Mouse (Mus musculus) heart, adult 8-10 months (tissue): ENCODE results near the gene Fblim1. TPM values are rescaled to one million over a fixed set of nuclear protein-coding genes. Genes with fewer than 3 reads are reported as not detected.
A peak's percentile ranks its signal among the peaks of the same experiment; 100 is the strongest.

ENCODE experiments used
- DNase-seq: peaks from one replicate; pipeline ENCODE4 v3.0.0; 2022; ENCODE audit warnings: low spot score
- total RNA-seq, 4 experiments: library from RNA; stranded (reverse); gene quantifications; 2 replicates each; pipeline ENCODE4 v1.2.4; 2022

Gene Fblim1
- total RNA-seq: 100 to 1,000 TPM; 221 to 281 (median 251) TPM

DNA sequence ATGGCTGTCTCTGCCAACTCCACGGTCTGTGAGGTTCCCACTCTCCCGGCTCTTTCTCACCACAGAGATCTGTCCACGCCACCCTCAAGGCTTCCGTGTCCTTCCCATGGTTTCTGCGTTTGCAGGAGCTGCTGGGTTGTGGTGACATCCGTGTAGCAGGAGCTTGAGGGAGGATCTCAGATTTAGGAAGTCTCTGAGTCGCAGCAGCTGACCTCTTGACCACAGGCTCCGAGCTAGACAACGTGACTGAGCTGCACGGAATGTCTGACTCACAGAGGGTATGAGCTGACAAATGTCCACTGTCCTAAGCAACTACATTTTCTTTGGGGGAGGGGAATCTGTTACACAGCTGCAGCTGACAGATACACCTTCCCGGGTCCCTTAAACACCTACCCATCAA lies at the start of gene Fblim1:
TSS of gene Fblim1 (minus strand) at position 236 of the 400 bp plus-strand sequence.
- DNase-seq: peak; percentile 68

DNA sequence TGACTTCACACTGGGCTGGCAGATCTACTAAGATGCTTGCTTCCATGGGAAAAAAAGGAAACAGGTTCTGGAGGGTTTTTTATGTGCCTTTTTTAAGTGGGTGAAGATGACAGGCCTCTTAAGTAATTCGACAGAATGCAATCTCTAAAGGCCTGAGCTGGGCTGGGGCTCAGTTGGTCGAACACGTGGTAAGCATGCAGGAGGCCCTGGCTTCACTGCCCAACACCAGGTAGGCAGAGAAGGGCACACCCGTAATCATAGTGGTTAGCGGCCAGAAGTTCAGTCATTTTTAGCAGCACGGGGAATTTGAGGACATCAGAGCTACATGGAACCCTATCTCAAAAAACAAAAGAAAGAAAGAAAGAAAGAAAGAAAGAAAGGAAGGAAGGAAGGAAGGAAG lies 48.6 kb upstream of the Fblim1 start:
- no peak for DNase-seq

DNA sequence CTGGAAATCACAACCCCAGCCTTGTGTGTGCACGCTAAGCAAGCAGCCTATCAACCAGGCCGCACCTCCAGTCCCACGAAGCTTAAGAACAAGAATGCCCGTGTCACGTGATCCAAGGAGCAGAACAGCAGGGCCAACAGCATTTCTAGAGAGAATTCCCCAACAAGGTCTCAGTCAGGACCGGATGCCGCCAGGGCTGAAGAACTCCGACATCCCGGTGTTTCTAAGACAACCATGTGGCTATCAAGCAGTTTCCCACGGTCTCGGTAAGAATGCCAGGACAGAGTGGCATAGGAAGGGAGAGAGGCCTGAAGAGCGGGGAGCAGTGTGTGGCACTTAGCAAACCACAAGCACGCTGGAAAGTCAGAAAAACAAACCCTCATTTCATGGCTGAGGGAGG lies 47.9 kb upstream of the Fblim1 start:
- DNase-seq: no peak

- DNase-seq: no peak
These were observed 47.1 kb upstream of the Fblim1 start for GRCm38 (mm10) chr4:141653044-141653443.

GRCm38 (mm10) chr4:141651944-141652343 lies 46.0 kb upstream of the Fblim1 start:
- no peak for DNase-seq

- peak; percentile 53 for DNase-seq
These were observed 45.4 kb upstream of the Fblim1 start for GRCm38 (mm10) chr4:141651286-141651685.

- no peak for DNase-seq
These were observed 43.3 kb upstream of the Fblim1 start for GRCm38 (mm10) chr4:141649244-141649643.

DNA sequence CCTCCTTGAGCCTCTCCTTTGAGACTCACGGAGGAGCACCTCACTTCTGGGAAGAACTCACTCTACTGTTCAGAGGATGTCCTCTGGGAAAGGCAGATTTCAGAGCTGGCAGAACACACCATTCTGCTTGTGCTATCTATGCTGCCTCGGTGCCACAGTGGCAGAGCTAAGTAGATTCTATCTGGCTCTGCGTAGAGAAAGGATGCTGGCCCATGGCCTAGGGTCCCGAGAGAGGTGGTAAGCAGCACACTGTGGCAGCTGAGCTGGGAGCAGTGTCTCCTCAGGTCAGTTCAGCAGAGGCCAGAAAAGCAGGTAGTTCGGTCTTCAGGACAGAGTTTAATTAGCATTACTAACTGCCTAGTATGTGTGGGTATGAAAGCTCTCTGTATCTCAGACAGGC lies 42.4 kb upstream of the Fblim1 start:
- DNase-seq: peak; percentile 68

- DNase-seq: no peak
These were observed 41.3 kb upstream of the Fblim1 start for GRCm38 (mm10) chr4:141647187-141647586.

- DNase-seq: no peak
These were observed 40.1 kb upstream of the Fblim1 start for GRCm38 (mm10) chr4:141645988-141646387.

DNA sequence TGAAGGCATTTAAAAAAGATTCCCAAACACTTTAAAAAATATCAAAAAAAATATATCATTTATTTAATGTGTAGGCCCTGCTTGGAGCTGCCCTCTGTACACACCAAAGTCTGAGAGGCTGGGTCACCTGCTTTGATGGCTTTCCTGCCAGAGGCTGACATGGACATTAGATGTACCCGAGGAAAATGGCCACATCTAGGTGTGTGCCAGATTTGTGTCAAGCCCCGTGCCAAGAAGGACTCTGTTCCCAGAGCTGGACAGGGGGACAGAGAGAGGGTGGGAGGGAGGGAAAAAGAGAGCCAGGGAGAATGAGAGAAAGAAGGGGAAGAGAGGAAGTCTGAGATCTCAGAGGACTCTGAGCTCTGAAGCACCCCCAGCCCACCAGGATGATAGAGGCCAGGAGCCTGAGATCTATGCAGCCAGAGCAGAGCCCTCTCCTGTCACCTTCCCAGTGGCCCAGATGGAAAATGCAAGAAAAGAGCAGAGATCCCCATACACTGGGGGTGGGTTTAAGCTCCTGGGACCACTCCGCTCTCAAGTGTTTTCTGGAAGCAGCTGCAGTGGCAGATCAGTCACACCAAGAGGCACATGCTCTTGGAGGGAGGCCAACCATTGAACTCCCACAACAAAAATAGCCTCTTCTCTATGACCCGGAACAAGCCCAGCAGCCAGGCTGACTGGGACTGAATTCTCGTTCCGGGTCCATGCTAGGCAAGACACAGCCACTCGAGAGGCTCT lies 37.4 kb upstream of the Fblim1 start:
- DNase-seq: peak; percentile 89

GRCm38 (mm10) chr4:141641961-141642811 lies 36.3 kb upstream of the Fblim1 start:
- DNase-seq: no peak

DNA sequence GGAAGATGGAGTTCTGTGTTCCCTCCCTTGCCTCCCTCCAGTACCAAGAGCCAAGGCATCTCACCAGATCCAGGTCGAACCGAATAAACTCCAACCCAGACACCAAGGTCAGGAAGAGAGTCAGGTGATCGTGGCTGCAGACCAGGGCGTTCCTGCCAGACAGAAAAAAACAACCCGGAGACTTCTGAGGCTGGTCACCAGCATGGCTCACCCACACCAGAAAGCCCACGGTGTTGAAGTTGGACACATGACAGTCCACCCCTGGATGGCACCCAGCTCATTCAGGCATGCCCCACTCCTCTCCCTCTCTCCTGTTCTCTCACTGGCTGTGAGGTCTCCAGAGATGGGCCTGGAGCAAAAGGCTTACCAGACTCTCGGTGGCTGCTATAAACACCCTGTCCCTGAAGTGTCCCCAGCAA lies 35.5 kb upstream of the Fblim1 start:
- peak; percentile 79 for DNase-seq

GRCm38 (mm10) chr4:141639474-141639873 lies 33.6 kb upstream of the Fblim1 start:
- DNase-seq: no peak

- peak; percentile 60 for DNase-seq
These were observed 30.8 kb upstream of the Fblim1 start for GRCm38 (mm10) chr4:141636693-141637092.

DNA sequence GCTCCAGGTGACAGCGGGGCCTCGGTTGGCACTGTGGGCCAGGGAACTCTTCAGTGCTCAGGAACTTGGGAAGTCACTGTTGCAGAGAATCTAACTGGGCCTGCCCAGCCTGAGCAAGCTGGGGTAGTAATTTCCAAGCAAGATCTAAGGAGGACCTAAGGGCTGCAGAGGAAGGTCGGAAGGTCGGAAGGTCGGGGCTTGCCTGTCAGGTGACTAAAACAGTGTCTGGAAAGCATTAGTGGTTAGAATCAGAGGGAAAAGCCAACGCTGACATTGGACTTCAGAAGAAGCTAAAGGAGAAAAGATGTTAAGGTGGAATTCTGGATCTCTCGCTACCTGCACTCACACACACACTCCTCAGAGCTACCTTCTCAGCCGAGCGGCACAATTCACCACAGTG lies 30.1 kb upstream of the Fblim1 start:
- DNase-seq: no peak

DNA sequence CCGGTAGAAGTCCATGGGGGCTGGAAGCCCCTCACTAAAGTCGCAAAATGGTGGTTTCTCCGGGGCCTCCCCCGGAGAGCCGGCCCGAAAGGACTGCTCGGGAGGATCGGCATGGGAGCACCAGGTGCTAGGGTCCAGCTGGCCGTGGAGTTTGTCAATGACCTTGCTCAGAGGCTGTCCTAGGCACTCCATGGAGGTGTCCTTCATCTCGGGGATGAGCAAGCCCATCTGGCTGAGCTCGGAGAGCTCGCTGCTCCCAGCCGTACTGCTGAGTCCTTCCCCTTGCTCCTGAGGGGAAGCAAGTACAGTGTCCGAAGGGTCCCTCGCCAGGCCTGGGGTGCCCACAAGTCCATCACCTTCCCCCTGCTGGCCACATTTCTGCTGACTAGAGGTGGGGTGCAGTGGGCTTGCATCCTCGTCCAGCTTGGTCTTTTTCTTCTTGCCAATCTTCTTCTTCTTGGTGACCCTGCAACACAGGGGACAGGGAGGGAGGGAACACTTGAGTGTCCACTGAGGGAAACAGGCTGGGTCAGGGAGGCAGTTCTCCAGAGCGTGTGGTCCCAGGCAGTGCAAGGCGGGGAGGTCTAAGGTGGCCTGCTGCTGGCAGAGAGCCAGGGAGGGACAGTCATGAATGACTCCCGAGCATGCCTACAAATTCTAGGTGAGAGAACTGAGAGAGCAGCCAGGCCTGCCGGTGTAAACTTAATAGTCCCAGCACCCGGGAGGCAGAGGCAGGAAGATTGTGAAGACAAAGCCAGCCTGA lies 26.4 kb upstream of the Fblim1 start:
- no peak for DNase-seq

- no peak for DNase-seq
These were observed 25.4 kb upstream of the Fblim1 start for GRCm38 (mm10) chr4:141631250-141631649.

- DNase-seq: no peak
These were observed 24.1 kb upstream of the Fblim1 start for GRCm38 (mm10) chr4:141630021-141630420.

DNA sequence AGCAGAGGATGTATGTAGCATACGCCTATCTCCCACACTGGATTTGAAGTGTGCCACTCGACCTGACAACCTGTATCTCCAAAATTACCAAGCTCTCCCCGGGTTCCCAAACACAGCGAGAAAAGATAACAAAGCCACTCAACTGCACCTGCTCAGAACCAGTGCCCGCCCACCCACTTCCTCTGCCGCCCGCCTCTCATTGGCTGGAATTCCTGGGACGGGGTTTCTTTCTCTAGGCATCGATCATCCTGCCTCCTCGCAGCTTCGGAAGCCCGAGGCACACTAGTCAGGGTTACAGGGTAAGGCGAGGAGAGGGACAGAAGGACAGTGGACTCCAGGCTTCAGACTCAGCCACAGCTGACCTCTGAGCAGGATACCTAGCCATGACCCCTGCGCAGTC lies 22.8 kb upstream of the Fblim1 start:
- DNase-seq: no peak

GRCm38 (mm10) chr4:141627502-141627901 lies 21.6 kb upstream of the Fblim1 start:
- no peak for DNase-seq
